Mouse (Mus musculus): Measurements from ENCODE around the gene Mrgpra6.

Gene Mrgpra6

DNA sequence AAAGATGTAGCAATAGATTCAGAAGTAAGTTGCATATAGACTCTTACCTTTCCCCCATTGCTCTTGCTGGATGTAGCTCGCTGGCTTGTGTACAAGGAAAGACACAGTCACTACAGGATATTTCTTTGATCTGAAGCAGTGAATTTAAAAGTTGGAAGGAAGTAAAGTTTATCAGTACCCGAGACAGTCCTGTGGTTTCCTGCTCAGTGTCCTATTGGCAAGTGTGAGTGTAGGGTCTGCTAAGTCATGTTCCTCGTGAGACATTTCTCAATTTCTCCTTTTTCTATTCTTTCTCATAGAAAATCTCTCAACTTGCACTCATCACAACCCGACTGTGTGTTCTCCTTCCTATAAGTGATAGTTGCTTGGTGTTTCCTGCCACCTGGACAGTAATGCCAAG is at the start of gene Mrgpra6:
Mrgpra6 (minus strand) TSS at position 91 of the 400 bp plus-strand sequence.
- in situ Hi-C loops (cut with MboI, MseI) = no loop called here

DNA sequence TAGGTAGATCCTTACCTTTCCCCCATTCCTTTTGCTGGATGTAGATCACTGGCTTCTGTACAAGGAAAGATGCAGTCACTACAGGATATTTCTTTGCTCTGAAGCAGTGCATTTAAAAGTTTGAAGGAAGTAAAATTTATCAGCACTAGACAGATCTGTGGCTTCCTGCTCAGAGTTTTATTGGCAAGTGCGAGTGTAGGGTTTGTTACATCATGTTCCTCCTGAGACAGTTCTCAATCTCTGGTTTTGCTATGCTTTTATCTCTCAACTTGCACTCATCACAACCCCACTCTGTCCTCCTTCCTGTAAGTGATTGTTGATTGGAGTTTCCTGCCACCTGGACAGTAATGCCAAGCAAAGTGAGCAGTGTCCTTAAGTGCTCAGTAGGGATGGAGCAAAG is 48.0 kb upstream of the Mrgpra6 start, which contains the start of gene Mrgpra9:
Mrgpra9 (minus strand) TSS at position 79 of the 400 bp plus-strand sequence.
- in situ Hi-C loops (cut with MboI, MseI) = no loop called here

DNA sequence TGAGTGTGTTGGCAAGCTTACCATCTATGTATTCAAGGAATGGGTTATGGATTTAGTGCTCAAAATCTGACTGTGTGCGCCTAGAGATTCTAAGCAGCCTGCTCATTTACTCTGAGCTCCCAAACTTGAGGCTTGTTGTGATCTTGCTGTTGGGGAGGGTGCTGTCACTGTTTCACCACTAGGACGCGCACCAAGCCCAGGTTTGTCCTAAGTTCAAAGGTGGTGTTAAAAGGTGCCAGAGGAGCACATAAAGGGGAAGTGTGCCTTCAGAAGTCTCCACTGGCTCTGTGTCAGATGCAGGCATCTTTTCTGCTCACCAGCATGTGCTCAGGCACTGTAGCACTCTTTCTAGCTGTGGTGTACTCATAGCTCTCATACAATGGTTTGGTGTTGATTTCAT is 39.9 kb upstream of the Mrgpra6 start:
- in situ Hi-C loops (cut with MboI, MseI) = no loop called here

DNA sequence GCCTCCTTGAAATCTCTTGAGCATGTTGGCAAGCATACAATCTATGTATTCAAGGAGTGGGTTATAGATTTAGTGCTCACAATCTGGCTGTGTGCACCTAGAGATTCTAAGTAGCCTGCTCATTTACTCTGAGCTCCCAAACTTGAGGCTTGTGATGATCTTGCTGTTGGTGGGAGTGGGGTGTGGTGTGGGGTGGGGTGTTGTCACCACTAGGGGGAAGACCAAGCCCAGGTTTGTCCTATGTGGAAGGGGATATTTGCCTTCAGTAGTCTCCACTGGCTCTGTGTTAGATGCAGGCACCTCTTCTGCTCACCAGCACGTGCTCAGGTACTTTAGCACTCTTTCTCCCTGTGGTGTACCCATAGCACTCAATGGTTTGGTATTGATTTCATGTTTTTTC is 9.4 kb downstream of the Mrgpra6 start:
- in situ Hi-C loops (cut with MboI, MseI) = no loop called here

DNA sequence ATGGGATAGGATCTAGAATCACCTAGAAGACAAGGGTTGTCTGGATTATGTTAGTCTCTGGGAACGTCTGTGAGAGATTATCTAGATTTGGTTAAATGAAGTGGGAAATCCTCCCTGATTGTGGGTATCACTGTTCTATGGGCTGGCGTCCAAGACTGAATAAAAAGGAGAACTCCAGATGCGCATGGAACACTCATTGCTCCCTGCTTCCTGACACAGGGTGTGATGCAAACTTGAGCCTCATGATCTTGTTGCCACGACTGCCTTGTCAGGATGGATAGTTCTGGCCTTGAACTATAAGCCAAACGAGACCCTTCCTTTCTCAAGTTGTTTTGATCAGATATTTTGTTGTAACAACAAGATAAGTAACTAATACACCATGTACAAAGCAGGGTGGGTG is 33.9 kb downstream of the Mrgpra6 start:
- in situ Hi-C loops (cut with MboI, MseI) = no loop called here

DNA sequence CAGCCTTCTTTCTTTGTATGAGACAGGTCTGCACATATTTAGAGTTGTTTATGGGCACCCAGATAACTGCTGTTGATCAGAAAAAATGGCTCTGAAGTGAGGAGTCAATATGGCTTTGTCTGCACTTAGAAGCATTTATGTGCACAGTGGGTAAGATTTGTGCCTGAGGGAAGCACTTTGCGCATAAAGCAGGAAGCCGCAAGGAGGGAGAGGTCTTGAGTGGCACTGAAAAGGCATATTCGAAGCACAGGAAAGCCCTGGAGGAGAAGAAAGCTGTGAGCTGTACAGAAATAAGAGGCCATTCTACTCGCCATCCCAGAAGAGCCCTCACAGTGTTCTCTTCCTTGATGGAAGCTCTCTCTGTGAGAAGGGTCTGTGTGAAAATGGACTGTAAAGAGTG is 39.7 kb downstream of the Mrgpra6 start:
- in situ Hi-C loops (cut with MboI, MseI) = no loop called here

DNA sequence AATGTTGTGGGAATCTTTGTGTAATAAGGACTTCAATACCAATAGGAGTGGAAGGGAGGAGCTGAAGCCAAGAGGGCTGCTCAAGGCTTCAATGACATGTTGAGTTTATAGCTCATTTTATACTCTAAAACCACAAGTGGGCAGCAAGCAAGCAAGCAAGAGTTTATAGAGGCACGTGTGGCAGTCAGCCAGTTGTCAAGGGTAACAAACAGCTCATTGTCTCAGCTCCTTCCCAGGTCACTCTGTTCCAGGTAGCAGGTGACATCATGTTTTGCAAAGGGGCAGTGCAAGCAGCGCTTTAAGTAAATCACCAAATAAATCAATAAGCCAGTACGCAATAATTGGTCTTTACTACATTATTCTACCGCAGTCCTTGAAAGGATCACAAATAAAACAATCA is 41.5 kb downstream of the Mrgpra6 start:
- in situ Hi-C loops (cut with MboI, MseI) = no loop called here

DNA sequence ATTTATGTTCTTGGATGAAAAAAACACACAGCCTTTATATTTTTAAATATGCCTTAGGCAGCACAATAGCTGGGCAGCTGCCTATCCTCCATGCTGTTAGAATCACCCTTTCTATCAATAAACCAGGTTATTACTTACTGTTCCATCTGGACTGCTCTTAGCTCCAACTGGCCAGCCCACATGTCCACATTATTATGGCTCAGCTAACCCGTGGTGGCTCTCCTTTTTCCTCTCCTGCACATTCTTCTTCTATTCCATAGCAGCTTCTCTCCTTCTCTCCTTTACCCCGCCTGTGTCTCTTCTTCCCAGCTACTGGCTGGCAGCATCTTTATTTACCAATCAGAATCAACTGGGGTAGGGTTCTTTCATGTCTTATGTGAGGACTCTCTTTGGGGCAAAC is 46.3 kb downstream of the Mrgpra6 start:
- in situ Hi-C loops (cut with MboI, MseI) = no loop called here

DNA sequence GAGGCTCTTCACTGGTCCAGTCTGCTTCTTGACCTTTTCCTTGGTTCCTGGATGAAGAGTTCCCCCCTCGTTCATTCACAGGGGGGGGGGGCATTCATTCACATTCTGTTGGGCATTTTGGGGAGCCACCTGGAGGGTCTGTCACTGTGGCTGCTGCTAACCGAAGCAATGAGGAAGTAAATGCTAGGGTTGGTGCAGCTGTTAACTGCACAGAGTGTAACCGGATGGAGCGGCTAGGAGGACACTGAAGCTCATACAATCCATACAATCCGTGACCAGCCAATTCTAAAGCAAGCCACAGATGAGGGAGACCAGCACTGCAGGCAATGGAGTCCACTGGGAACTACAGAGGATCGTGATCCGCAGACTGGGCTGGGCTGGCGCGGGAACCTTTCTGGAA is 47.0 kb downstream of the Mrgpra6 start:
- in situ Hi-C loops (cut with MboI, MseI) = no loop called here

DNA sequence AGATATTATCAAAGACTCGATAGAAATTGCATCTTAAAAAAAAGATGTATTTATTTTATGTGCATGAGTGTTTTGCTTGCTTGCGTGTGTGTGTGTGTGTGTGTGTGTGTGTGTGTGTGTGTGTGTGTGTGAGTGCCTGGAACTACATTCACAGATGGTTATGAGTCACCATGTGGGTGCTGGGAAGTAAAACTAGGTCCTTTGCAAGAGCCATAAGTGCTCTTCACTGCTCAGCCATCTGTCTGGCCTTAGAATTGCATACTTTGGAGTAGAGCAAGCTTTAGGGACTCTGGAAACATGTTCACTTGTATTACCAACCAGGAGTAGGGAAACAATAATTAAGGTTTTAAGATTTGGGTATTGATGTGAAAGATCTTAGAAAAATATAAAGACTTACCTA is 48.9 kb downstream of the Mrgpra6 start:
- in situ Hi-C loops (cut with MboI, MseI) = no loop called here

DNA sequence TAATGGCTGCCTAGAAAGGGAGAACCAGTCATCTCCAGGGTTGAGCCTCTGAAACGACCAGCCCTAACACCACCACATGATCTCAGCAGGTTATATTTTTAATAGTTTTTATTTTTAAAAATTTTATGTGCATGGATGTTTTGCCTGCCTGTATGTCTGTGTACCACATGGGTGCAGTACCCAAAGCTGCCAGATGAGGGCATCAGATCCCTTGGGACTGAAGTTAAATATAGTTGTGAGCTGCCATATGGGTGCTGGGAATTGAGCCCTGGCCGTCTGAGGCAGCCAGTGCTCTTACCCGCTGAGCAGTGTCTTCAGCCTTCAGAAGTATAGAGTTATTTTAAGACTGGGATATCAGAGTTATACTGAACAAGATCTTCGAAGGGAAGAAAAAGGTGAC is 49.3 kb downstream of the Mrgpra6 start:
- in situ Hi-C loops (cut with MboI, MseI) = no loop called here

DNA sequence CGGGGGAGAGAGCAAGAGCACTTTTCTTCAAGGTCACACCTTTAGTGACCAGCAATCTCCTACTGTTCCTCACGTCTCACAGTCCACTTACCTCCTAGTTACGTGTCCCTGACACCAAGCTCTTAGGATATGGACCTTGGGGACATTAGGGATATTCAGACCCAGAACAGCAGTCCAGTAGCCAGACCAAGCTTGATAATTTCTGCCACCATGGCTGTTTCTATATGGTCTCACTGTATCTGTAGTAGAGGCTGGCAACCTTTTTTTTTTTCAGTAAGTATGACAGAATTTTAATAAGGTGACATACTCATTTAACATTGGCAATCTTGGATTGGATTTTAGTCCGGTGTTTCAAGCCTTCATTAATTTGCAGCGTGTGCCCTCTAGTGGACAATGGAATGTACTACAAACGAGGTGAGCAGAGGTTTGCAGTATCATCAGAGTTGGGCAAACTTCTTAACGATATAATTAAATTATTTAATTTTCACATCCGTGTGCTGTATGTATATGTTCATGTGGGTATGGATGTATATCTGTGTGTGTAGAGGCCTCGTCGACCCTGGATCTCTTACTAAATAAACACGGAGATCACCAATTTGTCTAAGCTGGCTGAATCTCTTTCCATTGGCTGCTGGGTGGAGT is 54.2 kb downstream of the Mrgpra6 start:
- in situ Hi-C loops (cut with MboI, MseI) = loop anchor here (5.0 kb wide), 2 partner anchors 128 to 183 kb away; no protein-coding TSS in a partner anchor

DNA sequence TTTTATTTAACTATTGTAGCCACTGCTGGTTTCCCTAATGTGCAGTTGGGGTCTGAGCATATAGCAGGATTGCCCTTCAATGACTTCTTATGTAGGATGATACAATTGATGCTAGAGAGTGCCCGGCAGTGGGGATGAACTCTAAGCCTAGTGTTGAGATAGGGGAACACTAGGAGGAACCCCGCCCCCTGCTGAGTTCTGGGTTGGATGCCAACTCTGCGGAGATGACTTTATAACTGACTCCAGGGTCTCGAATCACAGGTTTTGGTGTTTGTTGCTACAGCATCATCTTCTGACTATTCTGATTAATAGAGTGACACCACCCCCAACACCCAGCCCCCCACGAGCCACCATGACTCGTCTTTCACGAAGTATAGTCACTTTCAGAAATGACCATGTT is 56.4 kb downstream of the Mrgpra6 start:
- in situ Hi-C loops (cut with MboI, MseI) = loop anchor here (25.0 kb wide), 1 partner anchor 1789 kb away; no protein-coding TSS in a partner anchor

DNA sequence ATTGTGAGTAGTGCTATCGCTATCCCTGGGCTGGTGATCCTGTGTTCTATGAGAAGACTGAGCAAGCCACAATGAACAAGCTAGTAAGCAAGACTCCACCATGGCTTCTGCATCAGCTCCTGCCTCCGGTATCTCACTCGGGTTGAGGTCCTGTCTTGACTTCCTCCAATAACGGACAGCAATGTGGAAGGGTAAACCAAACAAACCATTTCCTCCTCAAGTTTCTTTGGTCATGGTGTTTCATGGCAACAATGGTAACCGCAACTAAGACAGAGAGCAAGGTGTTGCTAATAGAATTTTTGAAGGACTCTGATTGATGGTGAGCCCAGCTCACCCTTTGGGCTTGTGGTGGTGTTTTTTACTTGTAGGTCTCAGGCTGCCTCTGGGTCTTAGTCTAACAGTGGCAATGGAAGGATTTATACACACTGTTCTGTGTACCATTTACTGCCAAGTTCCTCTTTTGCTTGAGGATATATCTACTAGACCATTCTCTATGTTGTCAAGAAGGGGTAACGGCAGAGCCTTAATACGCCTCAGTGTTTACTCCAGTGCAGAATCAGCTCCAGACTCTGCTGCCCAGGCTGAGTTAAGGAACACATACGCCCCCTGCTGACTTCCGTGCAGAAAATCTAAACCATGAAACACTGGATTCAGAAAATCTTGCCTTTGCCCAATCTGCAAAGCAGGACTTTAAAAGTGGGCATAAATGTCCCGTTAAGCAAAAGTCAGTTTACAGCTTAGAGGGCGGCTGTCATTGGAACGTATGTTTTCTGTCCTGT is 58.5 kb downstream of the Mrgpra6 start:
- in situ Hi-C loops (cut with MboI, MseI) = loop anchor here (25.0 kb wide), 1 partner anchor 1791 kb away; no protein-coding TSS in a partner anchor

DNA sequence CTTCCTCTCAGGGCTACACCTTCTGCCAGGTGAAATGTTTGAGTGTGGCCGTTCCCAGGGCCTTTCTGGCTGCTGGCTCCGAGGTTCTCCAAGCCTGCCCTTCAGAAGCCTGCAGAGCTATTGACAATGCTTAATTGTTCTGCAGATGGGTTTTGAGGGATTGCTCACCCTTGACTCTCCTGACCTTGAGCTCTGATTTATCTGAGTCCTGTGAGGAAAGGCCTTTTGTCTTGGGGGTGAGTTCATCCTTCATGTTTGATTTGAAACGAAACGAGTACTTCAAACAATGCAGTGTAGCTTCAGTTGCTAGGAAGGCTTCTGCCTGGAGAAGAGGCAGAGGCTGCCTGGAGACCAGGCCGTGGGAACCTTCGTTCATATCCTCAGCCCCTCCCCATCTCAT is 60.4 kb downstream of the Mrgpra6 start:
- in situ Hi-C loops (cut with MboI, MseI) = loop anchor here (5.0 to 25.0 kb wide), 2 partner anchors 62 to 1793 kb away; no protein-coding TSS in a partner anchor

DNA sequence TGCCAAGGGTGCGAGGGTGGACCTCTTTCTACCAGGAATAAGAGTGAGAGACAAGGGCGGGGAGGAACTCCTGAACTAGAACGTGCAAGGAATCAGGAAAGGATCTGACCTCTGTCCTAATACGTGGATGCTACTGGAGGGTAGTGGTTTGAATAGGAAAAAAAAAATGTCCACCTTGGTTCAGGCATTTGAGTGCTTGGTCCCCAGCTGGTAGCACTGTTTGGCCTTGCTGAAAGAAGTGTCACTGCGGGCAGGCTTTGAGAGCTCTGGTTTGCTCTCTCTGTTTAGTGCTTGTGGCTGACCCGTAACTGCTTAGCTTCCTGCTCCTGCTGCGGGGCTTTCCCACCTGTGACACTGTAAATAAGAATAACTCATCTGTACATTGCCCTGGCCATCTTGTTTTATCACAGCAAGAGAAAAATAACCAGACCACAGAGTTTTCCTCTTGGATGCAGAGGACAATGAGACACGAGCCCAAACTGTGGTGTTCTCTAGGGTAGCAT is 64.8 kb downstream of the Mrgpra6 start:
- in situ Hi-C loops (cut with MboI, MseI) = loop anchor here (5.0 to 25.0 kb wide), 2 partner anchors 58 to 1797 kb away; no protein-coding TSS in a partner anchor

Measured in regulatory T cell (primary cell).